Mouse (Mus musculus): Measurements from ENCODE around the gene Tex9. TPM values are rescaled to one million over a fixed set of nuclear protein-coding genes. Genes with fewer than 3 reads are reported as not detected.

Gene Tex9
- polyA plus RNA-seq (2015; fragmentation: Nextera tagmentation; extraction: Ambion mirVana) = 6.2 and 8.1 TPM in 2 replicates

- DNase-seq (no peak), ATAC-seq (ENCODE audit: low read depth) (peak; percentile 52; the same call in 1 of the 2 replicates)
- no peaks in the 10 kb centered on the region for H3K36me3 ChIP-seq
- H3K4me2 ChIP-seq = peak within 1 kb of the TSS; percentile 88
- no peaks in the 10 kb centered on the region for H3K27me3 ChIP-seq
- WGBS (ENCODE audit: insufficient replicate concordance) = 6% methylated on average over 6 of the region's 6 CpGs
- H3K27ac ChIP-seq = peak within 1 kb of the TSS; percentile 80
- H3K4me3 ChIP-seq (replicated peaks) = peak within 1 kb of the TSS; percentile 83
- H3K9ac ChIP-seq = peak within 1 kb of the TSS; percentile 76
- peaks cover 42% of the 10 kb centered on the region for H3K4me1 ChIP-seq (replicated peaks)
- no peaks in the 10 kb centered on the region for H3K9me3 ChIP-seq (replicated peaks)
Measured at GRCm38 (mm10) chr9:72492194-72492565, at the start of gene Tex9. Gene Tex9, minus strand, starts transcription at chr9:72492212.

GRCm38 (mm10) chr9:72537086-72537485, 45.1 kb upstream of the Tex9 start:
- ATAC-seq (ENCODE audit: low read depth) = no peak
- no peak overlapping the region for H3K27ac ChIP-seq
- peaks cover 5% of the 10 kb centered on the region; the same call in 1 of the 2 replicates for H3K36me3 ChIP-seq
- no peaks in the 10 kb centered on the region for H3K9me3 ChIP-seq (replicated peaks)
- no peak for DNase-seq
- peaks cover 10% of the 10 kb centered on the region; the same call in 1 of the 2 replicates for H3K4me1 ChIP-seq (replicated peaks)
- H3K4me3 ChIP-seq (replicated peaks) = no peak overlapping the region
- H3K4me2 ChIP-seq = no peak overlapping the region
- 61% methylated on average over 1 of the region's 1 CpGs for WGBS (ENCODE audit: insufficient replicate concordance)
- H3K27me3 ChIP-seq = no peaks in the 10 kb centered on the region
- H3K9ac ChIP-seq = no peak overlapping the region

- WGBS (ENCODE audit: insufficient replicate concordance) = 75% methylated on average over 3 of the region's 3 CpGs
- Histone ChIP-seq H3K9ac (no peak overlapping the region), H3K27ac (no peak overlapping the region), H3K27me3 (no peaks in the 10 kb centered on the region), H3K9me3 (replicated peaks) (no peaks in the 10 kb centered on the region), H3K36me3 (peaks cover 2% of the 10 kb centered on the region; the same call in 1 of the 2 replicates), H3K4me3 (replicated peaks) (no peak overlapping the region), H3K4me2 (no peak overlapping the region), H3K4me1 (replicated peaks) (peaks cover 23% of the 10 kb centered on the region)
- DNase-seq (no peak), ATAC-seq (ENCODE audit: low read depth) (no peak)
Measured at GRCm38 (mm10) chr9:72535394-72535793, 43.4 kb upstream of the Tex9 start.

GRCm38 (mm10) chr9:72534985-72535384, 43.0 kb upstream of the Tex9 start:
- no peak overlapping the region for H3K4me3 ChIP-seq (replicated peaks)
- no peaks in the 10 kb centered on the region for H3K36me3 ChIP-seq
- H3K9me3 ChIP-seq (replicated peaks) = no peaks in the 10 kb centered on the region
- DNase-seq (no peak), ATAC-seq (ENCODE audit: low read depth) (no peak)
- H3K4me2 ChIP-seq = no peak overlapping the region
- 82% methylated on average over 2 of the region's 2 CpGs for WGBS (ENCODE audit: insufficient replicate concordance)
- H3K4me1 ChIP-seq (replicated peaks) = peaks cover 22% of the 10 kb centered on the region
- no peak overlapping the region for H3K27ac ChIP-seq
- no peaks in the 10 kb centered on the region for H3K27me3 ChIP-seq
- no peak overlapping the region for H3K9ac ChIP-seq

- peak overlapping the region; percentile 91 for H3K27ac ChIP-seq
- H3K9me3 ChIP-seq (replicated peaks) = no peaks in the 10 kb centered on the region
- no peaks in the 10 kb centered on the region for H3K27me3 ChIP-seq
- peak overlapping the region; percentile 96 for H3K4me3 ChIP-seq (replicated peaks)
- 0% methylated on average over 2 of the region's 2 CpGs for WGBS (ENCODE audit: insufficient replicate concordance)
- H3K9ac ChIP-seq = peak overlapping the region; percentile 98
- no peaks in the 10 kb centered on the region for H3K36me3 ChIP-seq
- ATAC-seq (ENCODE audit: low read depth) (no peak; the same call in 1 of the 2 replicates), DNase-seq (no peak)
- H3K4me2 ChIP-seq = peak overlapping the region; percentile 95
- peaks cover 26% of the 10 kb centered on the region for H3K4me1 ChIP-seq (replicated peaks)
Measured at GRCm38 (mm10) chr9:72533089-72533415, 41.0 kb upstream of the Tex9 start.

GRCm38 (mm10) chr9:72532381-72533088, 40.5 kb upstream of the Tex9 start:
- Histone ChIP-seq H3K4me1 (replicated peaks) (peaks cover 26% of the 10 kb centered on the region), H3K9ac (peak overlapping the region; percentile 98), H3K4me3 (replicated peaks) (peak overlapping the region; percentile 96), H3K27me3 (no peaks in the 10 kb centered on the region), H3K27ac (peak overlapping the region; percentile 91), H3K9me3 (replicated peaks) (no peaks in the 10 kb centered on the region), H3K36me3 (no peaks in the 10 kb centered on the region), H3K4me2 (peak overlapping the region; percentile 95)
- WGBS (ENCODE audit: insufficient replicate concordance) = 2% methylated on average over 50 of the region's 55 CpGs
- ATAC-seq (ENCODE audit: low read depth) = peak; percentile 67
- DNase-seq = peak; percentile 28

- Histone ChIP-seq H3K9me3 (replicated peaks) (no peaks in the 10 kb centered on the region), H3K27ac (peak within 1 kb of the TSS; percentile 91), H3K4me2 (peak within 1 kb of the TSS; percentile 95), H3K27me3 (no peaks in the 10 kb centered on the region), H3K9ac (peak within 1 kb of the TSS; percentile 98), H3K4me3 (replicated peaks) (peak within 1 kb of the TSS; percentile 96), H3K4me1 (replicated peaks) (peaks cover 26% of the 10 kb centered on the region), H3K36me3 (no peaks in the 10 kb centered on the region)
- peak; percentile 84 for ATAC-seq (ENCODE audit: low read depth)
- 1% methylated on average over 44 of the region's 63 CpGs for WGBS (ENCODE audit: insufficient replicate concordance)
- peak; percentile 66 for DNase-seq
Measured at GRCm38 (mm10) chr9:72531996-72532380, 40.0 kb upstream of the Tex9 start, which contains the start of gene Rfx7. Gene Rfx7, plus strand, starts transcription at chr9:72532240.

- no peaks in the 10 kb centered on the region for H3K9me3 ChIP-seq (replicated peaks)
- 8% methylated on average over 30 of the region's 35 CpGs for WGBS (ENCODE audit: insufficient replicate concordance)
- H3K27ac ChIP-seq = peak overlapping the region; percentile 91
- peaks cover 26% of the 10 kb centered on the region for H3K4me1 ChIP-seq (replicated peaks)
- DNase-seq (peak; percentile 44), ATAC-seq (ENCODE audit: low read depth) (peak; percentile 57)
- peak overlapping the region; percentile 95 for H3K4me2 ChIP-seq
- no peaks in the 10 kb centered on the region for H3K27me3 ChIP-seq
- H3K36me3 ChIP-seq = no peaks in the 10 kb centered on the region
- peak overlapping the region; percentile 98 for H3K9ac ChIP-seq
- H3K4me3 ChIP-seq (replicated peaks) = peak overlapping the region; percentile 96
Measured at GRCm38 (mm10) chr9:72531291-72531995, 39.4 kb upstream of the Tex9 start.

- Histone ChIP-seq H3K27me3 (no peaks in the 10 kb centered on the region), H3K4me1 (replicated peaks) (peaks cover 26% of the 10 kb centered on the region), H3K27ac (peak overlapping the region; percentile 91), H3K36me3 (no peaks in the 10 kb centered on the region), H3K9ac (peak overlapping the region; percentile 98; the same call in 1 of the 2 replicates), H3K4me3 (replicated peaks) (peak overlapping the region; percentile 96), H3K4me2 (peak overlapping the region; percentile 95), H3K9me3 (replicated peaks) (no peaks in the 10 kb centered on the region)
- no peak for DNase-seq
- WGBS (ENCODE audit: insufficient replicate concordance) = 52% methylated on average over 4 of the region's 4 CpGs
- ATAC-seq (ENCODE audit: low read depth) = 0 out of 2 replicates have a peak, but pooled peaks have one; percentile 0
Measured at GRCm38 (mm10) chr9:72530824-72531223, 38.8 kb upstream of the Tex9 start.

- DNase-seq (peak; percentile 78), ATAC-seq (ENCODE audit: low read depth) (peak; percentile 34)
- peak overlapping the region; percentile 95 for H3K4me2 ChIP-seq
- H3K9ac ChIP-seq = no peak overlapping the region
- peaks cover 26% of the 10 kb centered on the region for H3K4me1 ChIP-seq (replicated peaks)
- no peaks in the 10 kb centered on the region for H3K36me3 ChIP-seq
- H3K4me3 ChIP-seq (replicated peaks) = 0 out of 2 replicates have a peak overlapping the region, but pooled peaks have one; percentile 96
- no peaks in the 10 kb centered on the region for H3K27me3 ChIP-seq
- WGBS (ENCODE audit: insufficient replicate concordance) = 2% methylated on average over 12 of the region's 12 CpGs
- no peak overlapping the region for H3K27ac ChIP-seq
- H3K9me3 ChIP-seq (replicated peaks) = no peaks in the 10 kb centered on the region
Measured at GRCm38 (mm10) chr9:72530237-72530636, 38.2 kb upstream of the Tex9 start.

- no peaks in the 10 kb centered on the region for H3K27me3 ChIP-seq
- no peak overlapping the region for H3K4me3 ChIP-seq (replicated peaks)
- no peak overlapping the region for H3K9ac ChIP-seq
- DNase-seq = no peak
- no peaks in the 10 kb centered on the region for H3K36me3 ChIP-seq
- H3K9me3 ChIP-seq (replicated peaks) = no peaks in the 10 kb centered on the region
- no peak overlapping the region for H3K27ac ChIP-seq
- peaks cover 13% of the 10 kb centered on the region for H3K4me1 ChIP-seq (replicated peaks)
- no peak overlapping the region for H3K4me2 ChIP-seq
- 58% methylated on average over 1 of the region's 1 CpGs for WGBS (ENCODE audit: insufficient replicate concordance)
- no peak for ATAC-seq (ENCODE audit: low read depth)
Measured at GRCm38 (mm10) chr9:72526091-72526490, 34.1 kb upstream of the Tex9 start.

All from liver, embryonic 13.5 days (tissue).